Mouse (Mus musculus) lung, postnatal 0 days (tissue): ENCODE data around the gene Opcml. TPM values are rescaled to one million over a fixed set of nuclear protein-coding genes. Genes with fewer than 3 reads are reported as not detected.

Experiments
- ATAC-seq: fragments of 200-750 bp; cut with Nextera tagmentation; 2 replicates; pipeline ENCODE4 v1.8.0; 2017; ENCODE audit warnings: moderate library complexity
- DNase-seq: peaks from one replicate; pipeline ENCODE4 v3.0.0-alpha.2; 2016; ENCODE audit warnings: low spot score
- H3K27ac ChIP-seq: fragments of 300-500 bp; sonication (generic); 2 replicates; pipeline ENCODE4 v1.5.1; 2014; ENCODE audit warnings: antibody characterized with exemption, mild to moderate bottlenecking, low read length, mixed read lengths
- H3K27me3 ChIP-seq: fragments of 300-500 bp; sonication (generic); replicated peaks from 2 replicates; pipeline ENCODE4 v1.6.1; 2014; ENCODE audit warnings: low read length, mixed read lengths; ENCODE audit not compliant: insufficient read depth
- H3K36me3 ChIP-seq: fragments of 300-500 bp; sonication (generic); 2 replicates; pipeline ENCODE4 v1.6.1; 2014; ENCODE audit warnings: low read length, mixed read lengths; ENCODE audit not compliant: insufficient read depth
- H3K4me1 ChIP-seq: fragments of 300-500 bp; sonication (generic); 2 replicates; pipeline ENCODE4 v1.6.1; 2014; ENCODE audit warnings: antibody characterized with exemption, low read depth, low read length, mixed read lengths; ENCODE audit not compliant: insufficient read depth
- H3K4me2 ChIP-seq: fragments of 300-500 bp; sonication (generic); replicated peaks from 2 replicates; pipeline ENCODE4 v1.6.1; 2014; ENCODE audit warnings: low read depth, mild to moderate bottlenecking, low read length, moderate library complexity, mixed read lengths
- H3K4me3 ChIP-seq: fragments of 300-500 bp; sonication (generic); 2 replicates; pipeline ENCODE4 v1.5.1; 2014; ENCODE audit warnings: low read depth, low read length
- H3K9ac ChIP-seq: fragments of 300-500 bp; sonication (generic); replicated peaks from 2 replicates; pipeline ENCODE4 v1.6.1; 2014; ENCODE audit warnings: low read depth, mild to moderate bottlenecking
- H3K9me3 ChIP-seq: fragments of 300-500 bp; sonication (generic); 2 replicates; pipeline ENCODE4 v1.6.1; 2016; ENCODE audit warnings: low read length, mixed read lengths
- CTCF ChIP-seq: IDR thresholded peaks from 2 replicates; pipeline ENCODE4 v1.5.1; 2016; ENCODE audit warnings: antibody characterized with exemption, mild to moderate bottlenecking
- EP300 ChIP-seq: IDR thresholded peaks from 2 replicates; pipeline ENCODE4 v1.6.1; 2016; ENCODE audit warnings: antibody characterized with exemption, mild to moderate bottlenecking, control low read depth
- WGBS: fragments of 180-500 bp; shearing (Covaris S2); extraction: QIAGEN DNeasy Blood & Tissue Kit; methylation state at CpG from one replicate; pipeline ENCODE4 v1.1.7; 2014; 5-methylcytosine and 5-hydroxymethylcytosine counted together
- polyA plus RNA-seq: library from polyadenylated mRNA; unstranded; fragments of >200 nt; fragmentation: Nextera tagmentation; extraction: Ambion mirVana; gene quantifications from 2 replicates; pipeline ENCODE4 v1.2.1, GENCODE M21; 2015

Gene Opcml
- polyA plus RNA-seq, 1 experiment from 2014 or later: 2.5 TPM

- DNase-seq (no peak), ATAC-seq (no peak)
- 39% methylated on average over 6 of the region's 6 CpGs for WGBS
- TF ChIP-seq EP300 (no peak), CTCF (no peak)
- Histone ChIP-seq H3K9ac (no peak overlapping the region), H3K4me3 (no peak overlapping the region), H3K9me3 (no peaks in the 10 kb centered on the region), H3K4me2 (no peak overlapping the region), H3K4me1 (no peaks in the 10 kb centered on the region; the same call in 1 of the 2 replicates), H3K36me3 (no peaks in the 10 kb centered on the region), H3K27me3 (no peaks in the 10 kb centered on the region), H3K27ac (no peak overlapping the region)
Observed at GRCm38 (mm10) chr9:28613683-28614620, 823.4 kb downstream of the Opcml start.

- no peak for DNase-seq
- no peak for ATAC-seq
- no peak overlapping the region for H3K27ac ChIP-seq
Observed at GRCm38 (mm10) chr9:28615447-28615846, 824.9 kb downstream of the Opcml start.

GRCm38 (mm10) chr9:28617666-28618065 is 827.1 kb downstream of the Opcml start:
- Histone ChIP-seq H3K27ac (no peak overlapping the region), H3K27me3 (no peaks in the 10 kb centered on the region), H3K9me3 (no peaks in the 10 kb centered on the region), H3K9ac (no peak overlapping the region), H3K36me3 (no peaks in the 10 kb centered on the region), H3K4me1 (no peaks in the 10 kb centered on the region; the same call in 1 of the 2 replicates), H3K4me2 (no peak overlapping the region), H3K4me3 (no peak overlapping the region)
- ATAC-seq (no peak), DNase-seq (no peak)
- 61% methylated on average over 1 of the region's 1 CpGs for WGBS
- TF ChIP-seq EP300: no peak
- TF ChIP-seq CTCF: no peak

More at GRCm38 (mm10) chr9:28615447-28615846, 824.9 kb downstream of the Opcml start:
- Histone ChIP-seq H3K9me3 (no peaks in the 10 kb centered on the region), H3K27me3 (no peaks in the 10 kb centered on the region), H3K4me3 (no peak overlapping the region), H3K4me2 (no peak overlapping the region), H3K36me3 (no peaks in the 10 kb centered on the region), H3K9ac (no peak overlapping the region), H3K4me1 (no peaks in the 10 kb centered on the region; the same call in 1 of the 2 replicates)
- TF ChIP-seq CTCF (no peak), EP300 (no peak)

GRCm38 (mm10) chr9:28618186-28618892 is 827.8 kb downstream of the Opcml start:
- H3K4me1 ChIP-seq: no peaks in the 10 kb centered on the region; the same call in 1 of the 2 replicates
- ATAC-seq: no peak

GRCm38 (mm10) chr9:28621939-28622338 is 831.4 kb downstream of the Opcml start:
- ATAC-seq: no peak
- TF ChIP-seq EP300: no peak
- TF ChIP-seq CTCF: no peak
- 82% methylated on average over 1 of the region's 1 CpGs for WGBS

More at GRCm38 (mm10) chr9:28618186-28618892, 827.8 kb downstream of the Opcml start:
- no peak overlapping the region for H3K27ac ChIP-seq
- DNase-seq: no peak
- H3K9me3 ChIP-seq: no peaks in the 10 kb centered on the region
- TF ChIP-seq CTCF (no peak), EP300 (no peak)
- no peak overlapping the region for H3K9ac ChIP-seq
- H3K4me2 ChIP-seq: no peak overlapping the region
- H3K36me3 ChIP-seq: no peaks in the 10 kb centered on the region
- H3K4me3 ChIP-seq: no peak overlapping the region
- H3K27me3 ChIP-seq: no peaks in the 10 kb centered on the region
- WGBS: 71% methylated on average over 2 of the region's 2 CpGs

GRCm38 (mm10) chr9:28624870-28625269 is 834.3 kb downstream of the Opcml start:
- Histone ChIP-seq H3K9me3 (no peaks in the 10 kb centered on the region), H3K4me1 (no peaks in the 10 kb centered on the region)
- no peak for DNase-seq

More at GRCm38 (mm10) chr9:28621939-28622338, 831.4 kb downstream of the Opcml start:
- Histone ChIP-seq H3K4me2 (no peak overlapping the region), H3K27ac (no peak overlapping the region), H3K36me3 (no peaks in the 10 kb centered on the region), H3K27me3 (no peaks in the 10 kb centered on the region), H3K9me3 (no peaks in the 10 kb centered on the region), H3K4me1 (no peaks in the 10 kb centered on the region), H3K4me3 (no peak overlapping the region), H3K9ac (no peak overlapping the region)
- no peak for DNase-seq

More at GRCm38 (mm10) chr9:28624870-28625269, 834.3 kb downstream of the Opcml start:
- Histone ChIP-seq H3K27me3 (no peaks in the 10 kb centered on the region), H3K4me2 (no peak overlapping the region), H3K4me3 (no peak overlapping the region), H3K36me3 (no peaks in the 10 kb centered on the region), H3K9ac (no peak overlapping the region), H3K27ac (no peak overlapping the region)
- ATAC-seq: no peak
- TF ChIP-seq EP300 (no peak), CTCF (no peak)
- WGBS: 70% methylated on average over 10 of the region's 10 CpGs
